Mouse (Mus musculus): Measurements from ENCODE around the gene Abcf3. TPM values are rescaled to one million over a fixed set of nuclear protein-coding genes. Genes with fewer than 3 reads are reported as not detected.

Abcf3 gene
- polyA plus RNA-seq, 1 experiment from 2014 or later: 24.6 TPM

DNA sequence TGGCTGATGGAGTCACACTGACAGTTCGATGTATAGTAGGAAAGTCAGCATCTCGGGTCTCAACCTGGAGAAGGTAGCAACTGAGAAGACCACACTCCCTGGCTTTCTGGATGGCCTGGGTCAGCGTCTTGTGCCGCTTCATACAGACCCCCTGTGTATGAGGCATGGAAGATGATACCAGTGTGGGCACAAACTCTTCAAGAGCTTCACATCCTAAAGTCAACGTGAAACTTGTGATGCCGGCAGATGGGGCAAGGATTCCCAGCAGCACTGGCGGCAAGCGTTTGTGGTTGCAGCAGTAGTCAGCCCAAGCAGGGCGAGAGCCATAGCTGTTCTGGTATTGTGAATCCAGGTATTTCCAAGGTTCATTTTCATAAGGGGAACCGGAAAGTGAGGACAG is 2.7 kb upstream of the Abcf3 start:
- H3K9ac ChIP-seq: no peak overlapping the region
- no peak overlapping the region for H3K4me2 ChIP-seq
- H3K4me1 ChIP-seq (replicated peaks): peaks cover 33% of the 10 kb centered on the region
- WGBS (ENCODE audit: insufficient replicate concordance): 81% methylated on average over 10 of the region's 10 CpGs
- peaks cover 62% of the 10 kb centered on the region for H3K36me3 ChIP-seq (replicated peaks)
- H3K4me3 ChIP-seq (replicated peaks): no peak overlapping the region
- H3K27ac ChIP-seq (replicated peaks): no peak overlapping the region
- ATAC-seq (ENCODE audit: insufficient read depth): no peak
- H3K27me3 ChIP-seq: no peaks in the 10 kb centered on the region
- no peaks in the 10 kb centered on the region for H3K9me3 ChIP-seq (replicated peaks)

DNA sequence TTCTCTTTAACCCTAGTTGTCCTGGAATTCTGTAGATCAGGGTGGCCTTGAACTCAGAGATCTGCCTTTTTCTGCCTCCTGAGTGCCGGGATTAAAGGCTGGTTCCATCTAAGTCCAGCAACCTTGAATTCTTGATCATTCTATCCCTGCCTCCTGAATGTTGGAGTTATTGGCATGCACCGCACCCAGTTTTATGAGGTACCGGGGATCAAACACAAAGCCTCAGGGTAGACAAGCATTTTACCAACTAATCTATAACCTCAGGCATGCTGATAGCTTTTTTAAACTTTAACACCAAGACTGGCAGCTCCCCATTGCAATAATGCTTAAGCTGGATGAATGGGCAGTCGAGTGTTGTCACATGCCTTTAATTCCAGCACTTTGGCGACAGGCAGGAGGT is 954 bp upstream of the Abcf3 start:
- H3K27ac ChIP-seq (replicated peaks): peak overlapping the region; percentile 85
- H3K36me3 ChIP-seq (replicated peaks): peaks cover 61% of the 10 kb centered on the region
- 49% methylated on average over 5 of the region's 5 CpGs for WGBS (ENCODE audit: insufficient replicate concordance)
- no peaks in the 10 kb centered on the region for H3K27me3 ChIP-seq
- no peaks in the 10 kb centered on the region for H3K9me3 ChIP-seq (replicated peaks)
- no peak for ATAC-seq (ENCODE audit: insufficient read depth)
- no peak overlapping the region for H3K9ac ChIP-seq
- H3K4me1 ChIP-seq (replicated peaks): peaks cover 32% of the 10 kb centered on the region
- H3K4me2 ChIP-seq: peak overlapping the region; percentile 76
- H3K4me3 ChIP-seq (replicated peaks): peak overlapping the region; percentile 84

DNA sequence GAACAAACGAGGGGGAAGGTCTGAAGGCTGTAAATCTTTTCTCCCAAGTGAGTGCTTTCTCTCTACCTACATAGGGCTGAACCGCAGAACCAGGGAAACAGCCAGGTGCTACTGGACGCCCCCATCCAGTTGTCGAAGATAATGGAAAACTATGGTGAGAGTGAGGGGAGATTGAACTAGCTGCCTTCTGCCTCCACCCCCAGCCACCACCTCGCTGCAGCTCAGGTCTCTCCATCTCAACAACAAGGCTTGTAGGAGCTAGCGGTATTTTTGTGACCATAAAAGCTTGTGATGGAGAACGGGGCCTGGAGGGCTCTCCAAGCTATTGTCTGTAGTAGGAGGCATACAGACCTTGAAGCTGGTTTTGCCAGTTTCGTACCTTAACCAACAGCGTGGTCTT is 784 bp downstream of the Abcf3 start:
- H3K4me1 ChIP-seq (replicated peaks): peaks cover 32% of the 10 kb centered on the region
- no peaks in the 10 kb centered on the region for H3K9me3 ChIP-seq (replicated peaks)
- H3K9ac ChIP-seq: peak overlapping the region; percentile 75
- no peaks in the 10 kb centered on the region for H3K27me3 ChIP-seq
- peak overlapping the region; percentile 85 for H3K4me2 ChIP-seq
- 42% methylated on average over 9 of the region's 9 CpGs for WGBS (ENCODE audit: insufficient replicate concordance)
- ATAC-seq (ENCODE audit: insufficient read depth): no peak
- H3K4me3 ChIP-seq (replicated peaks): peak overlapping the region; percentile 84
- peak overlapping the region; percentile 69 for H3K27ac ChIP-seq (replicated peaks)
- H3K36me3 ChIP-seq (replicated peaks): peaks cover 63% of the 10 kb centered on the region

DNA sequence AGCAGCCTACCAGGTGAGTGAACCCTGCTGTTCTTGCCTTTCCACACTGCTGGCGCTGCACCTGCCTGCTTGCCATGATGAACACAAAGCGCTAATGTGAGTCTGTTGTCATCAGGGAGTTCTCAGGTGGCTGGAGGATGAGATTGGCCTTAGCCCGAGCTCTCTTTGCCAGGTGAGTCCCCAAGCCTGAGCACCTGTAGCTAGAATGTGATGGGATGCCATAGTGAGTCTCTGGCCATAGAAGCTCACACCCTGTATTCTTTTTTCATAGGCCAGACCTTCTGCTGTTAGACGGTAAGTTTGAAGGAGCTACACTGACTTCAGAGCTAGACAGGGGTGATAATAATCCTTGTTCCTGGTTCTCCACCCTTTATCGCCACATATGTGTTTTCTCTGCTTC is 3.3 kb downstream of the Abcf3 start:
- Histone ChIP-seq H3K36me3 (replicated peaks) (peaks cover 63% of the 10 kb centered on the region), H3K27me3 (no peaks in the 10 kb centered on the region), H3K4me1 (replicated peaks) (peaks cover 32% of the 10 kb centered on the region), H3K9ac (no peak overlapping the region), H3K4me2 (no peak overlapping the region), H3K9me3 (replicated peaks) (no peaks in the 10 kb centered on the region), H3K4me3 (replicated peaks) (no peak overlapping the region), H3K27ac (replicated peaks) (no peak overlapping the region)
- WGBS (ENCODE audit: insufficient replicate concordance): 81% methylated on average over 5 of the region's 5 CpGs
- ATAC-seq (ENCODE audit: insufficient read depth): no peak

DNA sequence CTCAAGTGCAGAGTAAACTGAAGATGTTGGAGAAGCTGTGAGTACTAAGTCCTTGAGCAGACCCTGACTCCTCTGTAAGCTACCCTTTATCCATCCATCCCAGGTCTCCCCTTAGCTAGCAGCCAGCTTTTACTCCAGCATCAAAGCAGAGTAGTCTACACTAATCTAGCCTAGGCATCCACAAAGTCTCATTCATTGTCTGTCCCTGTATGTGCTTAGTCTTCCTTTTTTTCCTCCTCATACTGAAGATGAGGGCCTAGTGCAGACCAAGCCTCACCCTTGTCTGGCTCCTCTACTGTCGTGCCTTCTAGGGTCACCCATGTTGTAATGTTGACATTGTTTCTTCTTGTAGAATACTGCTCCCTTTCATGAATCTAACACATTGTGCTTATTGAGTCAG is 4.2 kb downstream of the Abcf3 start:
- Histone ChIP-seq H3K27ac (replicated peaks) (no peak overlapping the region), H3K27me3 (no peaks in the 10 kb centered on the region), H3K4me2 (no peak overlapping the region), H3K36me3 (replicated peaks) (peaks cover 67% of the 10 kb centered on the region), H3K4me3 (replicated peaks) (no peak overlapping the region), H3K9ac (no peak overlapping the region), H3K9me3 (replicated peaks) (no peaks in the 10 kb centered on the region), H3K4me1 (replicated peaks) (peaks cover 23% of the 10 kb centered on the region)
- no peak for ATAC-seq (ENCODE audit: insufficient read depth)
- 71% methylated on average over 1 of the region's 1 CpGs for WGBS (ENCODE audit: insufficient replicate concordance)

DNA sequence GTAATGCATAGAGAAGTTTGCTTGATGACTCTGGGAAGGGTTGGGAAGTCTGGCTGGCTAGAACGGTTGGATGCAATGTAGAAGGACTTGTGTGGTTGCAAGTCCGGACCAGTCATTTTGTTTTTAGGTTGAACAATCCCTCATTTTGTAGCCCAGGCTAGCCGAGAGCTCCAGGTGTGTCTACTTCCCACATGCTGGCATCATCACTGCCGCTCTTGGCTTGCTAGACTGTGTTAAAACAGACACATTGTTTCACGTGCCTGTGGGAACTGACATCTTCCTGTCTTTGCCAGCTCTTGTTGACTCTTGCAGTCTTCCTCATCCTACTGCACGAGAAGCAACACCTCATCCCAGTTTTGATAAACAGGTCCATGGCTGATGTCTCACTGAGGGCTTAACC is 6.6 kb downstream of the Abcf3 start:
- Histone ChIP-seq H3K4me3 (replicated peaks) (no peak overlapping the region), H3K4me1 (replicated peaks) (peaks cover 4% of the 10 kb centered on the region), H3K9me3 (replicated peaks) (no peaks in the 10 kb centered on the region), H3K36me3 (replicated peaks) (peaks cover 89% of the 10 kb centered on the region), H3K27ac (replicated peaks) (no peak overlapping the region), H3K4me2 (no peak overlapping the region), H3K27me3 (no peaks in the 10 kb centered on the region), H3K9ac (no peak overlapping the region)
- ATAC-seq (ENCODE audit: insufficient read depth): no peak
- 73% methylated on average over 6 of the region's 6 CpGs for WGBS (ENCODE audit: insufficient replicate concordance)

DNA sequence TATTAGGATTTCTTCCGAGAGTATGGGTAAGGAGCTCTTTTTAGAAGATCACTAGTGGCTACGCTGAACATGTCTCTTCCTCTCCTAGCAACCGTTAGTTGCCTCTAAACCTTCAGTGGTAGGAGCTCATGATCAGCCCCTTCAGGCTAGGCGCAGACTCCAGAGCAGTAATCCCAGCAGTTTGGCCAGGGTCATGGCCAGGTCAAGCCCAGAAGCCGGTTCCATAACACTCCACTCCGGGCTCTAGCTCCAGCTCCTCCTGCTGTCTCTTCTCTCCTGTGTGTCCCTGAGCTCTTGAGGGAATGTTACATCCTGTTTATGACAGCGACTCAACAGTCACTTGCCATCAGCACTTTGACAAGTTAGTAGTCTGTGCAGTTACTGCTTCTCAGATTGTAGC is 9.0 kb downstream of the Abcf3 start:
- WGBS (ENCODE audit: insufficient replicate concordance): 71% methylated on average over 7 of the region's 7 CpGs
- Histone ChIP-seq H3K9ac (no peak overlapping the region), H3K27ac (replicated peaks) (no peak overlapping the region), H3K4me2 (no peak overlapping the region), H3K36me3 (replicated peaks) (peaks cover 90% of the 10 kb centered on the region), H3K27me3 (no peaks in the 10 kb centered on the region), H3K9me3 (replicated peaks) (no peaks in the 10 kb centered on the region), H3K4me1 (replicated peaks) (no peaks in the 10 kb centered on the region), H3K4me3 (replicated peaks) (no peak overlapping the region)
- ATAC-seq (ENCODE audit: insufficient read depth): no peak

DNA sequence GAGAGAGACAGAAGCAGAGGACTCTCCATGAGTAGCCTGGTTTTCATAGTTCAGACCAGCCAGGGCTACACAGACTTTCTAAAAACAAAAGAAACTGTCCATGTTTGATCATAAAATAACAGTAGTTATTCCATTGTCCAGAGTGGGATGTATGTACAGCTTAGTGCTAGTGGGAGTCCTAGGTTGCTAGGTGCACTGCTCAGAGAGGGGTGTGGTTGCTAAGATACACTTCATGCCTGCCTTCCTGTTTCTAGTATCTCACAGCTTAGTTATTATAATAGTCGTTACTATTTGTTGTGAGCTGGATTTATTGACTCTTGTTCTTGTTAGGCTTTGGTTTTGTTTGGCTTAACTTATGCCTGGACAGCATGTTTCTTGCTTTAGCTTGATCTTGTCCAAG is 16.7 kb downstream of the Abcf3 start:
- Histone ChIP-seq H3K9me3 (replicated peaks) (no peaks in the 10 kb centered on the region), H3K36me3 (replicated peaks) (peaks cover 30% of the 10 kb centered on the region), H3K27ac (replicated peaks) (no peak overlapping the region), H3K4me2 (no peak overlapping the region), H3K4me1 (replicated peaks) (no peaks in the 10 kb centered on the region), H3K9ac (no peak overlapping the region), H3K4me3 (replicated peaks) (no peak overlapping the region), H3K27me3 (no peaks in the 10 kb centered on the region)
- ATAC-seq (ENCODE audit: insufficient read depth): no peak
- WGBS (ENCODE audit: insufficient replicate concordance): 55% methylated on average over 1 of the region's 1 CpGs

DNA sequence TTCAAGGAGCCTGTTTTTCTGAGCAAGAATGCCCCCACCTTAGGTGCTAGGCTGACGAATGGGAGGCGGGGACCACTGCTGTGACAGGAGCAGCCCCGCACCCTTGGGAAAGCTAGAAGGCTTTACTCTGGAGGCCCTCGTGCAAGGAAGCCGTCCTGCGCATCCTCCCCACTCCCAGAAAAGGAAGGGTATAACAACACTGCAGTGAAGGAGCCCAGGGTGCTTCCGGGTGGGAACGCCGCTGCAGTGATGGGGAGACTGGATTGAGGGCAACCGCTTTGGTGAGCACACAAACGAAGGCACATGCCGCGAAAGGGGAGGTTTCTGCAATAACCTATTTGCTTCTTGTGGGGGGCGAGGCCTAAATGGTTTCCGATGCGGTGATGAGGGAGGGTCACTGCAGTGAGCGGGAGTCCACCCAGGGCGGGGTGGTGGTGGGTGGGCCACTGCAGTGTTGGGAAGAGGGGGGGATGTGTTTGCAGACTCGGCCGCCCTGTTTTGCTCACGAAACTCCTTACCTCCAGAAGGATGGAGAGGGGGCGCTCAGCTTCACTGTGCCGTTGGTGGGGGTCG is 41.1 kb downstream of the Abcf3 start, which contains the start of gene Vwa5b2:
Gene Vwa5b2 (plus strand): TSS at position 106 of the 573 bp plus-strand sequence.
- peak within 1 kb of the TSS; percentile 68 for H3K4me2 ChIP-seq
- H3K4me3 ChIP-seq (replicated peaks): peak within 1 kb of the TSS; percentile 40
- H3K9ac ChIP-seq: no peak within 1 kb of the TSS
- 3% methylated on average over 24 of the region's 24 CpGs for WGBS (ENCODE audit: insufficient replicate concordance)
- peaks cover 30% of the 10 kb centered on the region for H3K4me1 ChIP-seq (replicated peaks)
- peaks cover 89% of the 10 kb centered on the region for H3K27me3 ChIP-seq
- H3K27ac ChIP-seq (replicated peaks): no peak within 1 kb of the TSS
- no peaks in the 10 kb centered on the region for H3K36me3 ChIP-seq (replicated peaks)
- no peaks in the 10 kb centered on the region for H3K9me3 ChIP-seq (replicated peaks)
- no peak for ATAC-seq (ENCODE audit: insufficient read depth)

DNA sequence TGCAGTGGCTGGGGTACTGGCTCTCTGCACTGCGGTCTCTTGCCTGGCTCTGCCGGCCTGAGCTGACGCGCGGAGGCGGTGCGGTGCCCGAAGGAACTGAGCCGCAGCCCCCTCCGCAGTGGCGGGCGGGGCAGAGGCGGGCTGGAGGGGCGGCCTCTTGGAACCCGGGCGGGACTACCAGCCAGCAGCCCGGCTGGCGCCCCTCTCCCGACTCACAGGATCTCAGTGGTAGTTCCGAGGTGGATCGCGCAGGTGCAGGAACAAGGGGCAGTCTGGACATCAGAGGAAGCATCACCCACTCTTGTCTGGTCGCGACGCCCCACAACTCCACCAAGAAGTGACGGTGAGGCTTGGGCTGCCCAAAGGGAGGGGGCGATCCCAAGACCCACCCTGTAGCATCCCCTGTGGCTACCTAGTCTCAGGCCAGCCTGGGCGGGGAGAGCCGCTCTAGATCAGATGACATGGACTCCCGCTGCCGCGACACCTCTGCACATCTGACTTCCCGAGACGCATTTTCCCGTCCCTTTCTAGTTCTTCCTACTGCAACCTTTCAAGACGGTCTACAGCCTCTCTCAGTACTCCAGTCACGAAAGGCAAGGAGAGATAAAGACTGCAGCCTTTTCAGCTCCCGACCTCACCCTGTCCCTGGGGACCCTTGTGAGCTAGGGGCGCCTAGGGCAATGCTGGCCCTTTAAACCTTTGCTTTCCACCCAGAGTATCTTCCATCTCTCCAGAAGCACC is 41.7 kb downstream of the Abcf3 start:
- H3K9ac ChIP-seq: no peak overlapping the region
- no peak overlapping the region for H3K27ac ChIP-seq (replicated peaks)
- H3K4me1 ChIP-seq (replicated peaks): peaks cover 37% of the 10 kb centered on the region
- peak overlapping the region; percentile 68 for H3K4me2 ChIP-seq
- under 1% methylated on average over 39 of the region's 39 CpGs for WGBS (ENCODE audit: insufficient replicate concordance)
- peaks cover 85% of the 10 kb centered on the region for H3K27me3 ChIP-seq
- H3K9me3 ChIP-seq (replicated peaks): no peaks in the 10 kb centered on the region
- no peaks in the 10 kb centered on the region for H3K36me3 ChIP-seq (replicated peaks)
- no peak for ATAC-seq (ENCODE audit: insufficient read depth)
- H3K4me3 ChIP-seq (replicated peaks): peak overlapping the region; percentile 40

DNA sequence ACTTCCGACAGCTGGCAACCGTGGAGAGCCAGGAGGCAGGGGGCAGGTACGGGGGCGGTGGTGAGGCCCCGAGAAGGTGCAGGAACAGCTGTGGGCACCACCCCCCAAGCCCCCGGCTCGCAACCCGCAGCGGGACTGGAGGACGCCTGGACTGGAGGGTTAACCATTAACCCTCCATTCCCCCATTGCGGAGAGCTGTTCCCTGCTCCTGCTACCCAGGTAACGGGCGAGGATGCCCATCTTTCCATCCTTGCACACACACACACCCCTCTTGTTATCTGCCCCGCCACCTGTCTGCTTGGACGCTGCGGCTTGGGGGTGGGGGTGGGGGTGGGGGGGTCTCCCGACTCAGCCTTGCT is 42.3 kb downstream of the Abcf3 start:
- Histone ChIP-seq H3K36me3 (replicated peaks) (no peaks in the 10 kb centered on the region), H3K4me2 (peak overlapping the region; percentile 68), H3K27ac (replicated peaks) (no peak overlapping the region), H3K4me1 (replicated peaks) (peaks cover 42% of the 10 kb centered on the region), H3K9ac (no peak overlapping the region), H3K27me3 (peaks cover 80% of the 10 kb centered on the region), H3K9me3 (replicated peaks) (no peaks in the 10 kb centered on the region), H3K4me3 (replicated peaks) (peak overlapping the region; percentile 40)
- ATAC-seq (ENCODE audit: insufficient read depth): no peak
- 1% methylated on average over 17 of the region's 17 CpGs for WGBS (ENCODE audit: insufficient replicate concordance)

All from liver, embryonic 15.5 days (tissue).